Mouse (Mus musculus) splenic B cell, adult 2 months (primary cell): Measurements from ENCODE around the gene Ssh2.

ENCODE experiments used
- DNase-seq: peaks from one replicate; pipeline ENCODE4 v3.0.0-alpha.2; 2011; ENCODE audit warnings: low read depth, low spot score
- H3K27me3 ChIP-seq: 2 replicates; pipeline ENCODE4 v1.6.1; 2012; ENCODE audit warnings: mild to moderate bottlenecking, low read length, moderate library complexity, mixed read lengths; ENCODE audit not compliant: control insufficient read depth, poor library complexity, insufficient read depth, severe bottlenecking
- H3K36me3 ChIP-seq: 2 replicates; pipeline ENCODE4 v1.6.1; 2012; ENCODE audit warnings: mild to moderate bottlenecking, low read length, moderate library complexity, mixed read lengths; ENCODE audit not compliant: control insufficient read depth, poor library complexity, insufficient read depth, severe bottlenecking

The Ssh2 gene

GRCm38 (mm10) chr11:77348142-77348741 is 132.2 kb downstream of the Ssh2 start:
- H3K36me3 ChIP-seq = no peaks in the 10 kb centered on the region
- no peaks in the 10 kb centered on the region for H3K27me3 ChIP-seq
- DNase-seq = peak; percentile 90

DNA sequence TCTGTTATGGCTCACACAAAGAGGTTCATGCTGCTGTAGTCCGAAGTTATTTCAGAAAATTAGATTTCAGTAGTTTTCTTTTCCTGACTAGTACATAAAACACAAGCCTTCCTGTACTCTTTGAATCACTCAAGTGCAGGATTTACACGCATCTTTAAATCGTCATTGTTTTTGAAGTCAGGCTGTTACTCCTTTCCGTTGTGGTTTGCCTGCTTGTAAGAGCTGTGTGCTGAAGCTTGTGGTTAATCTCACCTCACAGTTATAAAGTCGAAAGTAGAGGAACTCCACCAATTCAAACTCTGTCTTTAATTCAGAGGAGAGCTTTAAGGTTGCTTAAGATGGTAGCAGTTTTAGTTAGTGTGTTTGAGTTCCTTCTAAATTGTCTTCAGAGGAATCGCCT is 132.9 kb downstream of the Ssh2 start:
- peak; percentile 70 for DNase-seq

GRCm38 (mm10) chr11:77349698-77350097 is 133.6 kb downstream of the Ssh2 start:
- no peak for DNase-seq
- H3K27me3 ChIP-seq = no peaks in the 10 kb centered on the region
- no peaks in the 10 kb centered on the region for H3K36me3 ChIP-seq

More for the DNA sequence above, 132.9 kb downstream of the Ssh2 start:
- H3K36me3 ChIP-seq = no peaks in the 10 kb centered on the region
- no peaks in the 10 kb centered on the region for H3K27me3 ChIP-seq

DNA sequence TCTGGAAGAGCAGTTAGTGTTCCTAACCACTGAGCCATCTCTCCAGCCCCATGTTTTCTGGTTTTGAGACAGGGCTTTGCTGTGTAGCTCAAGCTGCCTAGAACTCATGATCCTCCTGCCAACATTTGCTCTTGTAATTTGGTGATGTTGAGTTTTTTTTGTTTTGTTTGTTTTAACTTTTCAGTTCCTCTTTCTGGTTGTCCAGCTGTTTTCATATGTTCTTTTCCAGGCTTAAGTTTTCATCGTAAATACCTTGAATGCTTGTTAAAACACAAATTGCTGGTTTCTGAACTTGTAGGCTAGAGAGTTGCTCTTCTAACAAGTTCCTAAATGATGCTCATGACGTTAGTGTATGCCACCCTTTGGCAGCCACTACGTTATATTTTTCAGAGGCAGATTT is 139.0 kb downstream of the Ssh2 start:
- peak; percentile 50 for DNase-seq
- no peaks in the 10 kb centered on the region for H3K27me3 ChIP-seq
- no peaks in the 10 kb centered on the region for H3K36me3 ChIP-seq

DNA sequence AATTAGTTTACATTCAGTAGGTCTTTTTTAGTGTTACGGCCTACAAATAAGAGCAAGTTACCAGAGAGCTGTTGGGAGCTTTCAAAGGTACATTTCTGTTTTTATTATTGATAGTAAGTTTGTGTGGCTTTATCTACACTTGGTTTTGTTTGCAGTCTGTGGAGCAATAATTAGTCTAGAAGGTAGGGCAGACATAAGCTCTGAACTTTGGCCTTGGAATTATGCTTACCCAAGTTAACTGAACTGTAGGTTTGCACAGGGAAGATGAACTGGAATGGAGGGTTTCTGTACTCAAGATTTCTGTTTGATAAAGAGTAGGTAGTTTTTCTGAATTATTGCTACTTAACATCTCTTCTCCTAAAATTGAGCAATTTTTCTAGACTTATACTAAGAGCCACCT is 141.8 kb downstream of the Ssh2 start:
- no peak for DNase-seq
- no peaks in the 10 kb centered on the region for H3K27me3 ChIP-seq
- H3K36me3 ChIP-seq = no peaks in the 10 kb centered on the region

DNA sequence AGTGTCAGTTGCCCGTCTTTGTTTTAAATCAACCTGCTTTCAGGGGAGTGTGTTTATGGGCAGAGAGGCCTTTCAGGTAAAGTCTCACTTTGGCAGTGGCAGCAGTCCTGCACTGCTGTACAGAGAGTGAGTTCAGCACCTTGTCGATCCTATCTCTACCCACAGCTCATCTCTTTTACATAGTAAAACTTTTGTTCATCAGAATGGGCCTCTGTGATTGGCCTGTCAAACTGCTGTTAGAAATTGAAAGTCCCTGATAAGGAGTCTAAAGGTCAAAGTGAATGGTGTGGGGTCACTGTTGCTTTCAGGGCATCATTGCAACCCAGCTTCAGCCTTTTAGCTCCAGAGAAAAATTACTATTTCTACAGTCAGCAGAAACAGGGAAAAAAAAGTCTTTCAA is 147.4 kb downstream of the Ssh2 start:
- no peak for DNase-seq
- Histone ChIP-seq H3K36me3 (no peaks in the 10 kb centered on the region), H3K27me3 (no peaks in the 10 kb centered on the region)

- H3K27me3 ChIP-seq = no peaks in the 10 kb centered on the region
- DNase-seq = no peak
- H3K36me3 ChIP-seq = no peaks in the 10 kb centered on the region
Measured at GRCm38 (mm10) chr11:77364376-77364775, 148.3 kb downstream of the Ssh2 start.

DNA sequence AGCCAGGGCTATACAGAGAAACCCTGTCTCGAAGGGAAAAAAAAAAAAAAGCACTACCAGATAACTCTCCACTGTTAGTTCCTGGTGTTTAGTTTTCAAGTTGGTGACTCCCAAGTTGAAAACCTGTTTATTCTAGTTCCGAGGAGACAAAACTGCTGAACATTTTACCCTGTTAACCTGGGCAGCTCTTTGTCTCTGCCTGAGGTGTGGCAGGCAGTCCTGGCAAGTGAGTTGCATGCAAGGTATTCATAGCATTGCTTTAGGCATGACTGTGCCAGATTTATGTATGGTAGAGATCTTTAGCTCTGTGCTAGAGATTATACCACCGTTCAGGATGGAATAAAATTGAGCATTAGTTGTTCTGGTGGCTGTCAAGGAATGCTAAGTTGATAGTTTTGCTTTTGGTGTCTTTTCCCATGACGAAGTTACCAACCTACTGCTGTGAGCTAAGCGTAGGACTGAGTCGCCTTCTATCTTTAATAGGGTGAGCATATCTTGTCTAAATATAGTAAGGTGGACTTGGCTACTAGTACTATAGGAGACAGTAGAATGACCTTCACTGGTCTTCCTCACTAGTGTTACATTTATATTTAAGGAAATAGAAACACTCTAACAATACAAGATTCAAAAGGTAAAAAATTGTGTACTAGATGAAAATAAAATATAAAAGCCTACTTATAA is 149.8 kb downstream of the Ssh2 start:
- Histone ChIP-seq H3K27me3 (no peaks in the 10 kb centered on the region), H3K36me3 (no peaks in the 10 kb centered on the region)
- no peak for DNase-seq

GRCm38 (mm10) chr11:77367541-77368270 is 151.6 kb downstream of the Ssh2 start:
- no peaks in the 10 kb centered on the region for H3K36me3 ChIP-seq
- no peak for DNase-seq
- H3K27me3 ChIP-seq = no peaks in the 10 kb centered on the region

- Histone ChIP-seq H3K36me3 (no peaks in the 10 kb centered on the region), H3K27me3 (no peaks in the 10 kb centered on the region)
- no peak for DNase-seq
Measured at GRCm38 (mm10) chr11:77369188-77369840, 153.2 kb downstream of the Ssh2 start.

DNA sequence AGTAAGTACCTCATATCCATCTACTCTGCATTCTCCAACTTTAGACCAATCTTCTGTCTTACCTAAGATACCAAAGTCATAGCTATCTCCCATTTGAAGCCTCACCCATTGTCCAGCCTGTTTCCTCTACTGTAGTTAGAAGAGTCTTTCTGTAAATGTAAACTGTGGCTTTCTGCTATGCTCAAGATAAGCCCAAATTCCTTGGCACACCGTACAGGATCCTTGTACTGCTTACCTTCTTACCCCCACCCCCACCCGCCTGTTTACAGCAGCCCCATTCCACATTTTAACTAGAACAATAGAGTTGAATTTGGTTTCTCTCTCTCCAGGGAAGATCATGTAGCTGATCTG is 153.7 kb downstream of the Ssh2 start:
- H3K36me3 ChIP-seq = no peaks in the 10 kb centered on the region
- DNase-seq = no peak

GRCm38 (mm10) chr11:77371088-77371487 is 155.0 kb downstream of the Ssh2 start:
- Histone ChIP-seq H3K27me3 (no peaks in the 10 kb centered on the region), H3K36me3 (no peaks in the 10 kb centered on the region)
- DNase-seq = peak; percentile 70

More for the DNA sequence above, 153.7 kb downstream of the Ssh2 start:
- H3K27me3 ChIP-seq = no peaks in the 10 kb centered on the region

GRCm38 (mm10) chr11:77371696-77372095 is 155.6 kb downstream of the Ssh2 start:
- no peak for DNase-seq
- Histone ChIP-seq H3K36me3 (no peaks in the 10 kb centered on the region), H3K27me3 (no peaks in the 10 kb centered on the region)

DNA sequence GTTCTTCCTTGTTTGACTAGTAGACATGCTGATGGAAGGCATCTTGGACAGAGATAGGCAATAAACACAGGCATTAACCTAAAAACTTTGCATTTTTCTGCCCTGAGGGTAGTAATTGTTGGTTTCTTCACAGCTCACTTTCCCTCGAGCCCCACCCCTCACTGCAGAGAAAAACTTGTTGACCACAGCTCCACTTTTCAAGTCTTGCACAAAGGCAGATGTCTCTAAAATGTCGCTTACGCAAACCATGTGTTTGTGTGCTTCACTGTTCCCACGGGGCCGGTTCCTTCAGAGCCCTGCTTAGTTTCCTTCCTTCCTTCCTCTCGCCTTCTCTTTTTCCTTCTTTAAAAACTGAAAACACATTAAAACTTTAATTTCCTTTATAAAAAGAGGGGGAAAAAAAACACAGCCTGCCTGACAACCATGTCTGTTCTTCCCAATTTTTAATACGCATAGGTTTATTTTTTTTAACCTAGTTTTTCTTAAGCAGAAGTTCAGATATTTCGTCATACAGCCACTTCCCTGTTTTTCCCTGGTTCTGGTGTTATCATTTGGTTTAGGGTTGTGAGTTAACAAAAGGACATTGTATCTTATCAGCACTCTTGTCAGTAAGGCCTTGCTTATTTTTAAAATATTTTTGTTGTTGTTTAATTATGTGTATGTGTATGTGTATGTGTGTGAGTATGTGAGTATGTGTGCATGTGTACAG is 156.3 kb downstream of the Ssh2 start:
- H3K36me3 ChIP-seq = no peaks in the 10 kb centered on the region
- H3K27me3 ChIP-seq = no peaks in the 10 kb centered on the region
- DNase-seq = peak; percentile 53
